Mouse (Mus musculus): ENCODE results near the gene Adamts3. TPM values are rescaled to one million over a fixed set of nuclear protein-coding genes. Genes with fewer than 3 reads are reported as not detected.

Gene Adamts3
- polyA plus RNA-seq, 1 experiment: 0.53 TPM

DNA sequence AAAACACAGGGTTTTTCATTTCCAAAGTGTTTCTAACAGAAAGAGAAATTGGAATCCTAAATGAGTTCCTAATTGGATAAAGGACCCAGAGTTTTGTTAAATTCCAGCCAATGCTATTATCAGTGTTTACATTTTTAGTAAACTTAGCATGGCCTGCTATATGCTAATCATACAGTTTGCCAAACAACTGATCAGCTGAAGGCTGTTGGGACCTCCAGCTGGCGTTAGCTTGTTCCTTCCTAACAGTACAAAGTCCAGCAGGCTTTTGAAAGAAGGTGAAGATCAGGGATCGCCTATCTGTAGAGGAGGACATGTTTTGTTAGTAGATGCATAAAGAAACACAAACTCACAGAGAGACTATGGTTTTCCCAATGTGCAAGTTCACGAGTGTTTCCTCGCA, 173.7 kb downstream of the Adamts3 start:
- DNase-seq (ENCODE audit: low read depth): no peak

- DNase-seq (ENCODE audit: low read depth): no peak
Observed at GRCm38 (mm10) chr5:89704264-89704663, 178.9 kb downstream of the Adamts3 start.

DNA sequence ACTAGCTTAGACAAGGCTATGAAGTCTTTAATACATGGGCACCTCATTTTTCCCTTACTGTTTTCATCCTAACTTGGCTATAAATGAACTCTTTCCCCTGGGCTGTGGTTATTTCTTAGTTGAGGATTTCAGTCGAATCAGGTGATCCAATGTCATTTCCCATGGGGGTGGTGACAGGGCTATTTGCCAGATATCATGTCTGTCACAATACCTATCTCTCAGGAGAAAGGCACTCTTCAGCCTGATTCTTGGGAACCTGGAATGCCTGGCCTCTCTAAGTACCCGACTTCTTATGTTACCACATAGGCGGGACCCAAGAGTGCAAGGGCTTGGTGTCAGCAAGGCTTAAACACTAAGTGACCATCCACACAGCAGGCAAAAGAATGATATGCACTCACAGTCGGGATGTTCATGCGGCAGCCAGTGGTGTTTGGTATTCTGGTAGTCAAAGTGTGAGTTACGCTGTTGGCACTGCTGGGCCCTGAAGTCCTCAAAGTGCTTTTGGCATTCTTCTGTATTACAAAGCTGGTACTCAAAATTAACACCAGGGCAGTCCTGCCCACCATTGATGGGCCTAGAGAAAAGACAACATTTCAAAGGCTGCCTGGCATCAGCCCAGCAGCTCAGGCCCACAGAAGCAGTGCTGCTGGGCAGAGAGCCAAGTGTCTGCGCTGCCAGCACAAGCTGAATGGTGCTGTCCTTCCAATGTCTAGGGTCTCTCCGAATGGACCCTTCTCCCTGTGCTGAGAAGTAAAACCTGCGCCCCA, 181.7 kb downstream of the Adamts3 start:
- no peak for DNase-seq (ENCODE audit: low read depth)

GRCm38 (mm10) chr5:89687826-89688225, 195.3 kb downstream of the Adamts3 start:
- no peak for DNase-seq (ENCODE audit: low read depth)

GRCm38 (mm10) chr5:89679871-89680536, 203.1 kb downstream of the Adamts3 start:
- no peak for DNase-seq (ENCODE audit: low read depth)

DNA sequence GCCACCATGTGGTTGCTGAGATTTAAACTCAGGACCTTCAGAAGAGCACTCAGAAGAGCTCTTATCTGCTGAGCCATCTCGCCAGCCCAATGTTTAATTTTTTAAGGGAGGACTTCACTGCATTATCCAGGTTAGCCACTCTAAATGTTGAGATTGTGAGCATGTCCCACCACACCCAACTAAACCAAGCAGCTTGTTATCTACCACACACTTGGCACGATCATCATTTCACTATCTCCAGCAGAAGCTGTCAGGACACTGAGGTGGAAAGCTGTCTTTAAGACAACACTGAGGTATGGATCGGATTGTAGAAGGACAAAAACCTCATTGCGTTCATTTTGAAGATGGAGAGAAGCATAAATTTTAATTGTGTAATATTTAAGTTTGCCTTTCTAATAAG, 205.0 kb downstream of the Adamts3 start:
- no peak for DNase-seq (ENCODE audit: low read depth)

- no peak for DNase-seq (ENCODE audit: low read depth)
Observed at GRCm38 (mm10) chr5:89674066-89674848, 208.9 kb downstream of the Adamts3 start.

- DNase-seq (ENCODE audit: low read depth): no peak
Observed at GRCm38 (mm10) chr5:89672950-89673349, 210.2 kb downstream of the Adamts3 start.

DNA sequence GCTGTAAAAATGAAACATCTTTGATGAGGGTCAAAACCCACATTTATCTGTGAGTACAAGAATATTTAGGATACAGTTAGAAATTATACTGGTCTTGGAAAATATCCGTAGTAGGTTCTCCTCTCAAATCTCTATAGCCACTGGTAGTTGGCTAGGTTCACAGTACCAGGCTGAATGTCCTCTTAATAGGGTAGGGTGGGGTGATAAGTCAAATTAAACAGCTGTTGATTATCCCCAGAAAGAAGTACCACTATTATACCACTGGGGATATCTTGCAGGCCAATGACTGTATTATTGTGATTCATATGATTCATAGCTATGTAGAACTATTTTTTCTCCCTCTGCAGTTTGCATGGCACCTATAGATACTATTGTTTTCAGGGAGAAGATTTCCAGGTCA, 228.8 kb downstream of the Adamts3 start:
- DNase-seq (ENCODE audit: low read depth): no peak

DNA sequence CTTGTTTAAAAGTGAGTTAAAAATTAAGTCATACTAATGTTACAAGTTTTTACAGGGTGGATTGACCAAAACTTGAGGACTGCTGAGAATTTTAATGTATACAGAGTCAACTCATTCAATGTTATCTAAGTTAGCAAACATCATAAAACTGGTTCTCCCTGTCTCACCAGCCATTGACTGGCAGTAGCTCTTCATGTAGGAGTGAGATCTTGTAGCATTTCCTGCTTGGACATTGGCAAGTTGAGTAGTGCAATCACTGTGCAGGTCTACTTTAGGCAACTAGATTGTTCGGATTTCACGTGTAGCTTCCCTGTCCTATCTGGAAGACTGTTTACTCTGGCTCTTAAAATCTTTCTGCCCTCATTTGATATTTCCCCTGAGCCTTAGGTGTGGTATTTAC, 229.3 kb downstream of the Adamts3 start:
- DNase-seq (ENCODE audit: low read depth): peak; percentile 45

DNA sequence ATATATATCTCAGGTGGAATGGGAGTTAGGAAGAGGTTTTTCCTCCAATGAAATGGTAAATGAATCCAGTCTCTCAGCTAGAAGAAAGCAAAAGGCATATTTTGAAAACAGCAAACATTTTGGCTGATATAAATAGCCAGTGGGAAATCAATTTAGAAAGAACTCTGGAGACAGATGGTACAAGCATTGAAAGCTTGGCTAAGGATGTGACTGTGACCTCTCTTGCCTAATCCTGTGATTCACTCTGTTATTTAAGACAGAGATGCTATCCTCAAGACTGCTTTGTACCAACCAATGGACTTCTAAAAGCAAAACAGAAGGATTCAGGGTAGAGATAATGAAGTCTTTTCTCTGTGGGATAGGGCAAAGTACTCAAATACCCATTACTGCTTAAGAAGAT, 236.2 kb downstream of the Adamts3 start:
- no peak for DNase-seq (ENCODE audit: low read depth)

DNA sequence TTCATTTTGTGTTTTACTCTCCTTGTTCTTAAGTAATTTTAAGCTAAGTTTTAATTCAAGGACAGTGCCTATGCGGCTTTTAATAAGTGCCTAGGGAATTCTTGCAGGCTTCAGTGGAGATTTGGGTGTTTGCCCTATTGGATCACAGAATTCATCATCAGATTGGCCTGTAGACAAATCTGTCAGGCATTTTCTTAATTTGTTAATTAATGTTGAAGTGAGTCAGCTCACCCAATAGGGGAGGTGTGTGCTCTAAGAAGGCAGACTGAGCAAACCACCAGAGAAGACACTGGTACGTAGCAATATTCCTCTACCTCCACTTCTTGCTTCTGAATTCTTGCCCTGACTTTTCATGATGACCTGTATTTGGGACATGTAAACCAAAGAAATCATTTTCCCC, 247.7 kb downstream of the Adamts3 start:
- DNase-seq (ENCODE audit: low read depth): no peak

- no peak for DNase-seq (ENCODE audit: low read depth)
Observed at GRCm38 (mm10) chr5:89631599-89631998, 251.5 kb downstream of the Adamts3 start.

All from gonadal fat pad, adult 2 months (tissue).